Mouse (Mus musculus): ENCODE results near the gene Apod.

Gene Apod

GRCm38 (mm10) chr16:31314497-31315233 is at the start of gene Apod:
Gene Apod (minus strand): TSS chr16:31314808.
- no peak for TF ChIP-seq GATA4 (IDR thresholded peaks at IDR 0.05; ENCODE audit: insufficient replicate concordance, low read length)

- no peak for TF ChIP-seq GATA4 (IDR thresholded peaks at IDR 0.05; ENCODE audit: insufficient replicate concordance, low read length)
Measured at GRCm38 (mm10) chr16:31363685-31364436, 49.3 kb upstream of the Apod start.

- TF ChIP-seq GATA4 (IDR thresholded peaks at IDR 0.05; ENCODE audit: insufficient replicate concordance, low read length), result no peak
Measured at GRCm38 (mm10) chr16:31359542-31359941, 44.9 kb upstream of the Apod start.

GRCm38 (mm10) chr16:31358991-31359390 is 44.4 kb upstream of the Apod start:
- no peak for TF ChIP-seq GATA4 (IDR thresholded peaks at IDR 0.05; ENCODE audit: insufficient replicate concordance, low read length)

GRCm38 (mm10) chr16:31358576-31358975 is 44.0 kb upstream of the Apod start:
- no peak for TF ChIP-seq GATA4 (IDR thresholded peaks at IDR 0.05; ENCODE audit: insufficient replicate concordance, low read length)

- TF ChIP-seq GATA4 (IDR thresholded peaks at IDR 0.05; ENCODE audit: insufficient replicate concordance, low read length), result no peak
Measured at GRCm38 (mm10) chr16:31355882-31356281, 41.3 kb upstream of the Apod start.

- TF ChIP-seq GATA4 (IDR thresholded peaks at IDR 0.05; ENCODE audit: insufficient replicate concordance, low read length), result no peak
Measured at GRCm38 (mm10) chr16:31354341-31355329, 40.0 kb upstream of the Apod start.

- TF ChIP-seq GATA4 (IDR thresholded peaks at IDR 0.05; ENCODE audit: insufficient replicate concordance, low read length), result no peak
Measured at GRCm38 (mm10) chr16:31352996-31353395, 38.4 kb upstream of the Apod start.

GRCm38 (mm10) chr16:31347581-31347980 is 33.0 kb upstream of the Apod start:
- no peak for TF ChIP-seq GATA4 (IDR thresholded peaks at IDR 0.05; ENCODE audit: insufficient replicate concordance, low read length)

- no peak for TF ChIP-seq GATA4 (IDR thresholded peaks at IDR 0.05; ENCODE audit: insufficient replicate concordance, low read length)
Measured at GRCm38 (mm10) chr16:31342966-31343365, 28.4 kb upstream of the Apod start.

- no peak for TF ChIP-seq GATA4 (IDR thresholded peaks at IDR 0.05; ENCODE audit: insufficient replicate concordance, low read length)
Measured at GRCm38 (mm10) chr16:31342556-31342955, 27.9 kb upstream of the Apod start.

GRCm38 (mm10) chr16:31339332-31339731 is 24.7 kb upstream of the Apod start:
- TF ChIP-seq GATA4 (IDR thresholded peaks at IDR 0.05; ENCODE audit: insufficient replicate concordance, low read length), result no peak

- no peak for TF ChIP-seq GATA4 (IDR thresholded peaks at IDR 0.05; ENCODE audit: insufficient replicate concordance, low read length)
Measured at GRCm38 (mm10) chr16:31337956-31338355, 23.3 kb upstream of the Apod start.

- no peak for TF ChIP-seq GATA4 (IDR thresholded peaks at IDR 0.05; ENCODE audit: insufficient replicate concordance, low read length)
Measured at GRCm38 (mm10) chr16:31334796-31335195, 20.2 kb upstream of the Apod start.

- peak; percentile 77; the same call in 1 of the 2 replicates for TF ChIP-seq GATA4 (IDR thresholded peaks at IDR 0.05; ENCODE audit: insufficient replicate concordance, low read length)
Measured at GRCm38 (mm10) chr16:31332586-31332985, 18.0 kb upstream of the Apod start.
